ENCODE assay signal across 27 mouse cellular contexts in genomic region chr17:42910476-42910875, GRCm38 (mm10). TPM values are rescaled to one million over a fixed set of nuclear protein-coding genes. Genes with fewer than 3 reads are reported as not detected.
DNase-seq lines count a peak whose midpoint lies in the region; ATAC-seq lines count a peak whose summit lies in the region.
"Had no signal": no experiment of that assay in that cellular context is flagged by ENCODE, and none has a peak within 500 bp of the region (broad histone marks: within the 10 kb centered on the region; RNA-seq: fewer than 3 reads in every experiment).

No protein-coding gene starts in this region.

- no peaks in the 10 kb centered on the region for H3K36me3 ChIP-seq in stomach, embryonic 15.5 days
- H3K36me3 ChIP-seq in hindbrain, embryonic 10.5 days, result no peaks in the 10 kb centered on the region
- H3K36me3 ChIP-seq: limb, embryonic 12.5 days; liver, embryonic 15.5 days; neural tube, embryonic 12.5 days had no signal

- ATAC-seq in stomach, embryonic 15.5 days (ENCODE audit: insufficient read depth, low FRiP score, low read depth), result no peak
- ATAC-seq in megakaryocyte progenitor cell, adult 5-6 weeks (replicated peaks; ENCODE audit: poor library complexity), result no peak
- ATAC-seq: forebrain, embryonic 16.5 days; hindbrain, embryonic 16.5 days; midbrain, embryonic 16.5 days had no signal

- peak; percentile 7 for DNase-seq in kidney, adult 11 months
- DNase-seq in kidney, adult 8-10 months, result no peak
- peak; percentile 61 for DNase-seq in urinary bladder, postnatal 14 days (ENCODE audit: low spot score)
- no peak for DNase-seq in urinary bladder, postnatal 25 days (ENCODE audit: low spot score)
- no peak for DNase-seq in left cerebral cortex, adult 9 months (ENCODE audit: low spot score in 2 of 2)
- no peak for DNase-seq in hindbrain, embryonic 10.5 days (ENCODE audit: low spot score)
- DNase-seq: adrenal gland, adult 8-10 months; cerebellum, adult 2 months; cerebellum, postnatal 14 days; gastrocnemius, postnatal 14 days; heart, postnatal 14 days; layer of hippocampus, postnatal 36 days; lung, embryonic 14.5 days; lung, postnatal 14 days; right cerebral cortex, adult 18-20 months had no signal

- no peaks in the 10 kb centered on the region for H3K4me1 ChIP-seq in stomach, embryonic 15.5 days
- no peaks in the 10 kb centered on the region for H3K4me1 ChIP-seq in hindbrain, embryonic 10.5 days (replicated peaks)
- H3K4me1 ChIP-seq: liver, embryonic 15.5 days; neural tube, embryonic 12.5 days had no signal

- WGBS in stomach, embryonic 15.5 days, result 68% methylated on average over 3 of the region's 3 CpGs
- WGBS in hindbrain, embryonic 10.5 days, result 87% methylated on average over 3 of the region's 3 CpGs

- no peak overlapping the region for H3K4me3 ChIP-seq in stomach, embryonic 15.5 days (replicated peaks)
- H3K4me3 ChIP-seq in hindbrain, embryonic 10.5 days, result no peak overlapping the region
- H3K4me3 ChIP-seq: erythroblast, embryonic 14.5 days; limb, embryonic 12.5 days; liver, embryonic 15.5 days; myocyte; neural tube, embryonic 12.5 days had no signal

- no peak overlapping the region for H3K9ac ChIP-seq in stomach, embryonic 15.5 days
- H3K9ac ChIP-seq: limb, embryonic 12.5 days; liver, embryonic 15.5 days; lung, embryonic 14.5 days; neural tube, embryonic 12.5 days had no signal

- peak overlapping the region; percentile 84; the same call in 1 of the 2 replicates for H3K27ac ChIP-seq in stomach, embryonic 15.5 days
- no peak overlapping the region for H3K27ac ChIP-seq in hindbrain, embryonic 10.5 days
- H3K27ac ChIP-seq: limb, embryonic 12.5 days; liver, embryonic 15.5 days; neural tube, embryonic 12.5 days had no signal

- H3K9me3 ChIP-seq in stomach, embryonic 15.5 days, result no peaks in the 10 kb centered on the region
- H3K9me3 ChIP-seq in hindbrain, embryonic 10.5 days, result no peaks in the 10 kb centered on the region
- H3K9me3 ChIP-seq: liver, embryonic 15.5 days; neural tube, embryonic 12.5 days had no signal

- H3K4me2 ChIP-seq in stomach, embryonic 15.5 days, result no peak overlapping the region
- H3K4me2 ChIP-seq: limb, embryonic 12.5 days; liver, embryonic 15.5 days; lung, embryonic 14.5 days; midbrain, embryonic 11.5 days; neural tube, embryonic 12.5 days had no signal

- H3K27me3 ChIP-seq in stomach, embryonic 15.5 days (replicated peaks), result no peaks in the 10 kb centered on the region
- H3K27me3 ChIP-seq in hindbrain, embryonic 10.5 days (ENCODE audit: insufficient read depth, poor library complexity, severe bottlenecking), result no peaks in the 10 kb centered on the region
- H3K27me3 ChIP-seq: limb, embryonic 12.5 days; liver, embryonic 15.5 days; neural tube, embryonic 12.5 days; Patski had no signal

RNA-seq across cellular contexts. Expression of gene Cd2ap, which starts 34.0 kb away (rescaled TPM):
- 37.4 and 45.7 TPM in 2 replicates for polyA plus RNA-seq in stomach, embryonic 15.5 days (2015; fragmentation: Nextera tagmentation; extraction: Ambion mirVana)
- total RNA-seq in megakaryocyte progenitor cell, adult 5-6 weeks (2015), result 14.1 and 16.4 TPM in 2 replicates
- 10.1 and 13.3 TPM in 2 replicates for total RNA-seq in megakaryocyte progenitor cell, adult 5-6 weeks (2017)
- 7.9 and 12.5 TPM in 2 replicates for polyA plus RNA-seq in hindbrain, embryonic 10.5 days (2016; fragmentation: Nextera tagmentation; extraction: Ambion mirVana)

Comparison
In these comparisons a context has a peak if more than half of its experiments do, and no peak if none do; other contexts are left out.
1. DNase-seq: peak in kidney, adult 11 months (single experiment) and urinary bladder, postnatal 14 days (single experiment); none in kidney, adult 8-10 months (0 of 2), urinary bladder, postnatal 25 days (single experiment), left cerebral cortex, adult 9 months (0 of 2) and hindbrain, embryonic 10.5 days (single experiment).